Mouse (Mus musculus): ENCODE measurements around the gene Sytl3. TPM values are rescaled to one million over a fixed set of nuclear protein-coding genes. Genes with fewer than 3 reads are reported as not detected.
"Not testable (repeated sequence)": the region's sequence is repeated elsewhere in the genome, so short reads cannot be mapped to it uniquely, and the experiment has no call there.

Gene Sytl3
- polyA plus RNA-seq, 1 experiment from 2014 or later, result 0.18 TPM

- not testable (repeated sequence) for ATAC-seq (ENCODE audit: low FRiP score, low TSS enrichment); H3K9ac ChIP-seq (replicated peaks; ENCODE audit: low read length); H3K4me2 ChIP-seq (ENCODE audit: low read length); DNase-seq; H3K9me3 ChIP-seq (ENCODE audit: control insufficient read depth, low read length); H3K4me3 ChIP-seq (replicated peaks; ENCODE audit: low read depth, low read length); H3K27me3 ChIP-seq (ENCODE audit: control insufficient read depth, insufficient read depth, low read length); H3K36me3 ChIP-seq (ENCODE audit: control insufficient read depth, insufficient read depth, low read length); H3K4me1 ChIP-seq (ENCODE audit: control insufficient read depth, insufficient read depth, low read length); H3K27ac ChIP-seq (replicated peaks; ENCODE audit: low read depth, low read length)
- 69% methylated on average over 5 of the region's 5 CpGs for whole genome bisulfite sequencing
Measured at GRCm38 (mm10) chr17:6674297-6674696, 15.4 kb downstream of the Sytl3 start.

GRCm38 (mm10) chr17:6678063-6678462 lies 19.2 kb downstream of the Sytl3 start:
- not testable (repeated sequence) for H3K4me1 ChIP-seq (ENCODE audit: control insufficient read depth, insufficient read depth, low read length); H3K9ac ChIP-seq (replicated peaks; ENCODE audit: low read length); ATAC-seq (ENCODE audit: low FRiP score, low TSS enrichment); H3K4me2 ChIP-seq (ENCODE audit: low read length); DNase-seq; H3K27me3 ChIP-seq (ENCODE audit: control insufficient read depth, insufficient read depth, low read length); H3K4me3 ChIP-seq (replicated peaks; ENCODE audit: low read depth, low read length); H3K36me3 ChIP-seq (ENCODE audit: control insufficient read depth, insufficient read depth, low read length); H3K9me3 ChIP-seq (ENCODE audit: control insufficient read depth, low read length); H3K27ac ChIP-seq (replicated peaks; ENCODE audit: low read depth, low read length)
- whole genome bisulfite sequencing, result 71% methylated on average over 1 of the region's 2 CpGs

- not testable (repeated sequence) for ATAC-seq (ENCODE audit: low FRiP score, low TSS enrichment); DNase-seq; H3K27me3 ChIP-seq (ENCODE audit: control insufficient read depth, insufficient read depth, low read length); H3K27ac ChIP-seq (replicated peaks; ENCODE audit: low read depth, low read length); H3K36me3 ChIP-seq (ENCODE audit: control insufficient read depth, insufficient read depth, low read length); H3K9me3 ChIP-seq (ENCODE audit: control insufficient read depth, low read length); H3K9ac ChIP-seq (replicated peaks; ENCODE audit: low read length); H3K4me2 ChIP-seq (ENCODE audit: low read length); H3K4me1 ChIP-seq (ENCODE audit: control insufficient read depth, insufficient read depth, low read length); H3K4me3 ChIP-seq (replicated peaks; ENCODE audit: low read depth, low read length)
- 82% methylated on average over 4 of the region's 4 CpGs for WGBS
Measured at GRCm38 (mm10) chr17:6681721-6682120, 22.8 kb downstream of the Sytl3 start.

- not testable (repeated sequence) for H3K4me2 ChIP-seq (ENCODE audit: low read length); H3K4me3 ChIP-seq (replicated peaks; ENCODE audit: low read depth, low read length); H3K9ac ChIP-seq (replicated peaks; ENCODE audit: low read length); DNase-seq; ATAC-seq (ENCODE audit: low FRiP score, low TSS enrichment); H3K27ac ChIP-seq (replicated peaks; ENCODE audit: low read depth, low read length); H3K36me3 ChIP-seq (ENCODE audit: control insufficient read depth, insufficient read depth, low read length); H3K27me3 ChIP-seq (ENCODE audit: control insufficient read depth, insufficient read depth, low read length); H3K4me1 ChIP-seq (ENCODE audit: control insufficient read depth, insufficient read depth, low read length); H3K9me3 ChIP-seq (ENCODE audit: control insufficient read depth, low read length)
- WGBS, result no CpG with 5 or more reads among the region's 5 CpGs
Measured at GRCm38 (mm10) chr17:6683702-6684101, 24.8 kb downstream of the Sytl3 start.

- WGBS, result no CpG with 5 or more reads among the region's 4 CpGs
- not testable (repeated sequence) for H3K4me2 ChIP-seq (ENCODE audit: low read length); H3K9ac ChIP-seq (replicated peaks; ENCODE audit: low read length); H3K27me3 ChIP-seq (ENCODE audit: control insufficient read depth, insufficient read depth, low read length); H3K4me3 ChIP-seq (replicated peaks; ENCODE audit: low read depth, low read length); H3K9me3 ChIP-seq (ENCODE audit: control insufficient read depth, low read length); H3K36me3 ChIP-seq (ENCODE audit: control insufficient read depth, insufficient read depth, low read length); H3K4me1 ChIP-seq (ENCODE audit: control insufficient read depth, insufficient read depth, low read length)
- DNase-seq (peak; percentile 4), ATAC-seq (ENCODE audit: low FRiP score, low TSS enrichment) (peak; percentile 82)
- H3K27ac ChIP-seq (replicated peaks; ENCODE audit: low read depth, low read length), result peak overlapping the region; percentile 63
Measured at GRCm38 (mm10) chr17:6684464-6685287, 25.8 kb downstream of the Sytl3 start.

GRCm38 (mm10) chr17:6685288-6685818 lies 26.5 kb downstream of the Sytl3 start:
- H3K4me3 ChIP-seq (replicated peaks; ENCODE audit: low read depth, low read length); DNase-seq: not testable (repeated sequence)
- 17% methylated on average over 2 of the region's 8 CpGs for WGBS

GRCm38 (mm10) chr17:6686299-6686971 lies 27.5 kb downstream of the Sytl3 start:
- not testable (repeated sequence) for H3K9ac ChIP-seq (replicated peaks; ENCODE audit: low read length); H3K27ac ChIP-seq (replicated peaks; ENCODE audit: low read depth, low read length); H3K9me3 ChIP-seq (ENCODE audit: control insufficient read depth, low read length); H3K4me3 ChIP-seq (replicated peaks; ENCODE audit: low read depth, low read length); DNase-seq; H3K27me3 ChIP-seq (ENCODE audit: control insufficient read depth, insufficient read depth, low read length); ATAC-seq (ENCODE audit: low FRiP score, low TSS enrichment); H3K4me2 ChIP-seq (ENCODE audit: low read length); H3K36me3 ChIP-seq (ENCODE audit: control insufficient read depth, insufficient read depth, low read length); H3K4me1 ChIP-seq (ENCODE audit: control insufficient read depth, insufficient read depth, low read length)
- 87% methylated on average over 2 of the region's 4 CpGs for WGBS

More at GRCm38 (mm10) chr17:6685288-6685818, 26.5 kb downstream of the Sytl3 start:
- H3K36me3 ChIP-seq (ENCODE audit: control insufficient read depth, insufficient read depth, low read length); H3K27me3 ChIP-seq (ENCODE audit: control insufficient read depth, insufficient read depth, low read length); H3K9me3 ChIP-seq (ENCODE audit: control insufficient read depth, low read length); H3K4me2 ChIP-seq (ENCODE audit: low read length); ATAC-seq (ENCODE audit: low FRiP score, low TSS enrichment); H3K4me1 ChIP-seq (ENCODE audit: control insufficient read depth, insufficient read depth, low read length); H3K27ac ChIP-seq (replicated peaks; ENCODE audit: low read depth, low read length); H3K9ac ChIP-seq (replicated peaks; ENCODE audit: low read length): not testable (repeated sequence)

- not testable (repeated sequence) for H3K4me1 ChIP-seq (ENCODE audit: control insufficient read depth, insufficient read depth, low read length); H3K4me2 ChIP-seq (ENCODE audit: low read length); H3K9ac ChIP-seq (replicated peaks; ENCODE audit: low read length); DNase-seq; H3K27ac ChIP-seq (replicated peaks; ENCODE audit: low read depth, low read length); H3K9me3 ChIP-seq (ENCODE audit: control insufficient read depth, low read length); H3K27me3 ChIP-seq (ENCODE audit: control insufficient read depth, insufficient read depth, low read length); H3K4me3 ChIP-seq (replicated peaks; ENCODE audit: low read depth, low read length); ATAC-seq (ENCODE audit: low FRiP score, low TSS enrichment); H3K36me3 ChIP-seq (ENCODE audit: control insufficient read depth, insufficient read depth, low read length)
- WGBS, result 86% methylated on average over 3 of the region's 4 CpGs
Measured at GRCm38 (mm10) chr17:6689344-6689743, 30.5 kb downstream of the Sytl3 start.

All from midbrain, embryonic 14.5 days (tissue).